Mouse (Mus musculus): ENCODE measurements around the gene H1foo. TPM values are rescaled to one million over a fixed set of nuclear protein-coding genes. Genes with fewer than 3 reads are reported as not detected.

H1foo gene
- polyA plus RNA-seq, 1 experiment = not detected

DNA sequence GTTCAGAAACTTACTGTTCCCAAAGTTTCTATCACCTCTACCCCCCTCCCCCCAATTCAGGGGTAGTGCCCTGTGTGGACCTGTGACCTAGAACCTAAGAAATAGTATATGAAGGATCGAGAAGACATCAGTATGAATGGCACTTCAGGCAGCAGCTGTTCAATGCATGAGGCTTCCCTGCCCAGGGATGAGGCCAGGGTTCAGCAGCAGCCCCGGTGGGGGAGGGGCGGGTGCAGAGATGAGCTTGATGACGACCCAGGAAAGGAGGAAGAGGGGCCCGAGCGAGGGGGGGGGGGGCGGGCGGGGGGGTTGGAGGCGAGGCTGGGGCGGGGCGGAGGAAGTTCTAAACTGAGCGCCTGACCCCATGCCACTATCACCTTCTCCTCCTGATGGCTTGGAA is 3.6 kb upstream of the H1foo start:
- TF ChIP-seq CTCF (IDR thresholded peaks at IDR 0.05; ENCODE audit: borderline replicate concordance, insufficient read depth, low read length) = no peak
- TF ChIP-seq POLR2A (IDR thresholded peaks at IDR 0.05; ENCODE audit: low read depth, low read length) = no peak
- H3K4me3 ChIP-seq (ENCODE audit: insufficient read depth, low read length) = no peak overlapping the region
- peaks cover 10% of the 10 kb centered on the region for H3K4me1 ChIP-seq (ENCODE audit: control insufficient read depth, insufficient read depth, low read length)
- H3K27ac ChIP-seq (ENCODE audit: insufficient read depth, low read length) = no peak overlapping the region

DNA sequence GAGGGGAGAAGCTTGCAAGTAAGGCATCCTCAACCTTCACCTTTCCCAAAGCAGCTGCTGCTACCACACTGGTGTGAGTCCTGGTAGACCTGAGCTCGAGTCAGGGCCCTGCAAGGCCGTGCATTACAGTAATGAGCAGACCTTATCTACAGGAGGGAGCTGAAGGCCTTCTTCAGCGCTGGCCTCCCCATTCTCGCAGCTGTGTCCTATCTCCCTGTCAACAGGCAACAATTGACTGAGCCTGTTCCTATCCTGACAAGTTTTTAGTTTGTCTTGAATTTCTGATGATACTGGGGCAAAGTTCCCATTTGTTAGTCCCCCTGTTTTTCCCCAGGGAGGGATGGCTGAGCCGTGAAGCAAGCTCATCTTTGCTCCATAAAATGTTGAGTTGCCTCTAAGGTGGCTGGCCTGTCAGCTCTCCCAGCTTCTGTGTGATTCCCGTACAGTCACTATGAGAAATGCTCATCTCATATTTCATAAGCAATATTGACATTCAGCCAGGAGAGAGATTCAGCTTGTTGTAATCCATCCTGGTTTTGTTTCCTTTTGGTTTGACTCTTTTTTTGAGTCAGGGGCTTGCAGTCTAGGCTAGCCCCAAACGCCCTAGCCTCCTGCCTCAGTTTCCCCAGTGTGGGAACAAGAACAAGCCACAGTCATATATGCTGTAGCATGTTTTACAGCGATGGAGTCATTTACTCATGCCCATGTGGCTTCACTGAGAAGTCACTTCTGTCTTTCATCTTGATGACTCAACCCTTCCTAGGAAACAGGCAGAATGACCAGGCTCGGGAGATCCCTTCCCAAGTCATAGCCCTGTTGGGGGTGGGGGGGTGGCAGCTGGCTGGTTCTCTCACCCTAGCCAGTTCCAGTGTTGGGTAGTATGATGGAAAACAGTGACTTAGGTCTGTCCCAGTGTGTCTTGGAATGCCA is 975 bp upstream of the H1foo start:
- Histone ChIP-seq H3K4me1 (ENCODE audit: control insufficient read depth, insufficient read depth, low read length) (peaks cover 10% of the 10 kb centered on the region), H3K4me3 (ENCODE audit: insufficient read depth, low read length) (no peak overlapping the region), H3K27ac (ENCODE audit: insufficient read depth, low read length) (peak overlapping the region; percentile 41; the same call in 1 of the 2 replicates)
- TF ChIP-seq POLR2A (IDR thresholded peaks at IDR 0.05; ENCODE audit: low read depth, low read length) (no peak), CTCF (IDR thresholded peaks at IDR 0.05; ENCODE audit: borderline replicate concordance, insufficient read depth, low read length) (no peak)

DNA sequence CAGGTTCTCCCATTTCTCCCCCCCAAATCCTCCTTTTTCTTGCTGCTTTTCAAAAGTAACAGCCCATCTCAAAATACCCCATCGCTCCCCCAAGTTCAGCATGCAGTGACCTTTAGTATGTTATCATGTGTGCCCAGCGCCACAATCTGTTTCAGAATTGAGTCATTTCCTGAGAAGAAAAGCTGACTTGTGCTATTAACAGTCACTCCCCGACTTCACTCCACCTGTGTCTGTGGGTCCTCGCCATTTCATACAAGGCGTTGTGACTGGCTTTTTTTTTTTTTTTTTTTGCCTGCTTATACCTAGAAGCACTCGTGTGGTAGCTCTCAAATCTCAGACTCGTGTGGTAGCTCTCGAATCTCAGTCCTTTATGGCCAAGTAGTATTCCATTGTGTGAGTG is 895 bp downstream of the H1foo start:
- TF ChIP-seq CTCF (IDR thresholded peaks at IDR 0.05; ENCODE audit: borderline replicate concordance, insufficient read depth, low read length) = no peak
- Histone ChIP-seq H3K27ac (ENCODE audit: insufficient read depth, low read length) (no peak overlapping the region), H3K4me3 (ENCODE audit: insufficient read depth, low read length) (no peak overlapping the region), H3K4me1 (ENCODE audit: control insufficient read depth, insufficient read depth, low read length) (peaks cover 10% of the 10 kb centered on the region)

DNA sequence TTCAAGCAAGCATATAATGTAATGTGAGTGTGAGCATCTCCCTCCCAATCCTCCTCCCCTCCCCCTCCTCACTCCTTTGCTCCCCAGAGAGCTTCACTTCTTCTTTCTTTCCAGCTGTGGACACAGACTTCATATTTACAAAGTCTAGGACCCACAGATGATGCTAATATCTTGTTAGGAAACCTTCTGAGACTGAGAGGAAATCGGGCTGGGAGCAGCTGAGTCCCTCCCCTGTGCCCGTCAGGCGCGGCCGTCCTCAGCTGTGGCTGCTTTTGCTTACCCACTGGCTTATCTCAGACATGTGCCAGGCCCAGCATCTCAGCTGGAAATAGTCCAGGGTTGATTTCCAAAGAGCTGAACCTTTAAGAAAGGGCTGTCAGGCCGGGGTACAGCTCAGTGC is 1.7 kb downstream of the H1foo start:
- Histone ChIP-seq H3K27ac (ENCODE audit: insufficient read depth, low read length) (no peak overlapping the region), H3K4me1 (ENCODE audit: control insufficient read depth, insufficient read depth, low read length) (peaks cover 10% of the 10 kb centered on the region), H3K4me3 (ENCODE audit: insufficient read depth, low read length) (no peak overlapping the region)
- TF ChIP-seq CTCF (IDR thresholded peaks at IDR 0.05; ENCODE audit: borderline replicate concordance, insufficient read depth, low read length) (no peak), POLR2A (IDR thresholded peaks at IDR 0.05; ENCODE audit: low read depth, low read length) (no peak)

DNA sequence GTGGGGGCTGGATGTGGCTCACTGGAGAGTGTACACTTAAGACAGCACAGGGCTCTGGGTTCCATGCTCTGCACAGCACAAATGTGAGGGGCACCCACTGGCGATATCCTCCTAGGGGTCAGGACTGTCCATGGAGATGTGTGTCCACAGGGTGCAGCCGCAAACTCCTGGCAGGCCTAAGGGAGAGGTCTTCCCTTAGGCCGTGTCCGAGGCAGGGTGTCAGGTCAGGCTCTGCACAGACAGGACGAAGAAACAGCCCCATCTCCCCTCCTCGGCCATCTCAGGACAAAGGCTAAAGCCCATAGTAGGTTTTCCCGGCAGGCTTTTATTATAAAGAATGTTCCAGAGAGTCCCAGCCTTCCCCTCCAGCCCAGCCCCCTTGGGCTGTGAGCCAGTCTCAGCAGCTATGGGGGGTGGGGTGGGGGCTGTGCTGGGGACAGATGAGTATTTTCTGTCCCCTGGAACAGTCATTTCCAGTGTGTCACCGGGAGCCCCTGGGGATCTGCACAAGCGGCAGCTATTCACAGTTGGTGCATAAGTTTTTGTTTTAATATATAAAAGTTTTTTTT is 9.9 kb downstream of the H1foo start:
- Histone ChIP-seq H3K4me1 (ENCODE audit: control insufficient read depth, insufficient read depth, low read length) (no peaks in the 10 kb centered on the region), H3K4me3 (ENCODE audit: insufficient read depth, low read length) (no peak overlapping the region), H3K27ac (ENCODE audit: insufficient read depth, low read length) (no peak overlapping the region)
- TF ChIP-seq CTCF (IDR thresholded peaks at IDR 0.05; ENCODE audit: borderline replicate concordance, insufficient read depth, low read length) = no peak
- TF ChIP-seq POLR2A (IDR thresholded peaks at IDR 0.05; ENCODE audit: low read depth, low read length) = no peak

DNA sequence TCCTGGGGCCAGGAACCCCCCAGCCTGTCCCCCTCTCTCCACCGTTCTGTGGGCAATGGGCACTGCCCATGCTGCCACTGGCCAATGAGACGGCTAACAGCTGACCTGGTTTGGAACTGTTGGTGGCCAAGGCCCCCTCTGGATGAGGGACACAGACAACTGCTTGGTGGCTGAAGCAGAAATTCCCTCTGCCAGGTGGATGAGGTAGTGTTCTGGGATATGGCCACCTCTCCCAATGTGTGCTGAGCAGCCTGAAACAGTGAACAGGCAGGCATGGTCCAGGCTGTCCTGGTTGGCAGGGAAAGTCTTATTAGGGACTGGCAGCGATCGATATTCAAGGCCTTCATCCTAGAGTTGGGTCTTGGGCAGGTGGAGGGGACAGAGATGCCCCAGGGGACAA is 10.4 kb downstream of the H1foo start:
- Histone ChIP-seq H3K4me3 (ENCODE audit: insufficient read depth, low read length) (no peak overlapping the region), H3K27ac (ENCODE audit: insufficient read depth, low read length) (no peak overlapping the region), H3K4me1 (ENCODE audit: control insufficient read depth, insufficient read depth, low read length) (no peaks in the 10 kb centered on the region)
- TF ChIP-seq CTCF (IDR thresholded peaks at IDR 0.05; ENCODE audit: borderline replicate concordance, insufficient read depth, low read length) (no peak), POLR2A (IDR thresholded peaks at IDR 0.05; ENCODE audit: low read depth, low read length) (no peak)

DNA sequence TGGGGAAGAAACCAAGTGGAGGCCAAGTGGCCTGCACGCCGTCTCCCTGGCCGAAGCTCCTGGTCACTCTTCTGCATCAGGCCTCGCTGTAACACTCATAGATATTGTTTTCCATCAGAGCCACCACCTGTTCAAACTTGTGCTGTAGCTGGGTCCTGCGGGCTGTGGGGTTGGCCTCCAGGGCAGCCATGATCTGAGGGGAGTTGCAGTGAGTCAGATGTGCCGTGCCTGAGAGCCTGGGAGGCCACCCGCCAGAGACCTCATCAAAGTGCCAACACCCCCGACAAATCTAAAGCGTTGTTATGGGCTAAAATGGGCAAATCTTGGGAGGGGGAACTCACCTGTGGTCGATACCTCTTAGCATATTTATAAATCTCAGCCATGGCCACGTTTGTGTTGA is 10.9 kb downstream of the H1foo start:
- Histone ChIP-seq H3K27ac (ENCODE audit: insufficient read depth, low read length) (no peak overlapping the region), H3K4me3 (ENCODE audit: insufficient read depth, low read length) (no peak overlapping the region), H3K4me1 (ENCODE audit: control insufficient read depth, insufficient read depth, low read length) (no peaks in the 10 kb centered on the region)
- no peak for TF ChIP-seq POLR2A (IDR thresholded peaks at IDR 0.05; ENCODE audit: low read depth, low read length)
- TF ChIP-seq CTCF (IDR thresholded peaks at IDR 0.05; ENCODE audit: borderline replicate concordance, insufficient read depth, low read length) = no peak

DNA sequence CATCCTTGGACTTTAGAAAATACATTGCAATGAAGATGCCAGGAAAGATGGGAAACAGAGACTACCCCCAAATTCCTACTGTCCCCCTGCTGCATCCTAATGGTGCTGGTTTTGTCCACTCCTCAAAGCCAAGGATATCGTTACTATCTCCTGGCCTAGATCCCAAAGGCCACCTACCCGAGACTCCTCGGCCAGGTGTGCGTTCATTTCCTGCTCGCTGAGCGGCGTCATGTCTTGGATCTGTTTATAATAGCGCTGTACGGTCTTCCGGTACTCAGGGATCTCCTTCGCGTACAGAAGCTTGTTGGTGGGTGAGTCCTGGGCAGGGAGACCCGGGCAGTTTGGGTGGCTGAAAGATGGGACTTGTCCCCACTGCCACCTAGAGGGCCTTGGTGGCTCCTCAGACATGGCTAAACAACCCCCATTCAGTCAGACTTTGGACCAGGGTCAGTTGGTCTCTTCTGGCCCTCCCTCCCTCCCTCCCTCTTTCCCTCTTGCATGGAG is 11.7 kb downstream of the H1foo start:
- TF ChIP-seq CTCF (IDR thresholded peaks at IDR 0.05; ENCODE audit: borderline replicate concordance, insufficient read depth, low read length) (no peak), POLR2A (IDR thresholded peaks at IDR 0.05; ENCODE audit: low read depth, low read length) (no peak)
- Histone ChIP-seq H3K4me3 (ENCODE audit: insufficient read depth, low read length) (no peak overlapping the region), H3K4me1 (ENCODE audit: control insufficient read depth, insufficient read depth, low read length) (no peaks in the 10 kb centered on the region), H3K27ac (ENCODE audit: insufficient read depth, low read length) (no peak overlapping the region)

DNA sequence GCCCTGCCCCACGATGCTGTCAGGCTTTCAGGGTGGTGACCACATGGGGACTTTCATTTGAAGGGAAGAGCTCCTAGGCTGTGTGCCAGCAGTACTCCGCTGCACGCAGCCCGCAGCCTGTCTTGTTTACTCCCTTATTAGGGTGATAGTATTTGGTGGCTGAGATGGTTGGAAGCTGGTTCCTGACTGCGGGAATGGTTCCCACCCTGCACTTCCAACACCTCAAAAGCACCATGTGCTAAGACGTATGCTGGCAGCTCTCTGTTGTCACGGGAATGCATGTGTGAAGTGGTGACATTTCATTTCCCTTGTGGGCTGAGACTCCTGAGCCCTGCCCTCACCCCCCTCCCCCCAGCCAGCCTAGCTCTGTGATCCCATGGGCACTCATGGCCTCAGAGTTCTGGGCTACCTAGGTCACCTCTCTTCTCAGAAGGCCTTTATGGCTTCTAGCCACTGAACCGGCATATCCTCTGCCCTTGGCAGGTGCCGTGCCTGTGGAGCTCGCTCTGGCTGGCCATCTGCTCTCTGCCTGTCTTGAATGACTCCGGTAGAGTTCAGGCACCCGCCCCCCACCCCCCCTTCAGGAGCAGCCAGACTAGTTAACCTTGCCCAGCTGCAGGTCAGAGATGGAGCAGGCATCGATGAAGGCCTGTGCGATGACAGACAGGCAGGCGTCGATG is 12.3 kb downstream of the H1foo start:
- no peak overlapping the region for H3K4me3 ChIP-seq (ENCODE audit: insufficient read depth, low read length)

More for the DNA sequence above, 12.3 kb downstream of the H1foo start:
- H3K27ac ChIP-seq (ENCODE audit: insufficient read depth, low read length) = no peak overlapping the region
- 0 out of 2 replicates have a peak, but pooled peaks cover 3% of the 10 kb centered on the region for H3K4me1 ChIP-seq (ENCODE audit: control insufficient read depth, insufficient read depth, low read length)
- TF ChIP-seq POLR2A (IDR thresholded peaks at IDR 0.05; ENCODE audit: low read depth, low read length) (no peak), CTCF (IDR thresholded peaks at IDR 0.05; ENCODE audit: borderline replicate concordance, insufficient read depth, low read length) (no peak)

Measured in embryonic fibroblast, embryonic 13.5 days (primary cell).